Mouse (Mus musculus) ES-E14 (cell line): Measurements from ENCODE around the gene Baiap2l1. TPM values are rescaled to one million over a fixed set of nuclear protein-coding genes. Genes with fewer than 3 reads are reported as not detected.
"Not testable (repeated sequence)": the region's sequence is repeated elsewhere in the genome, so short reads cannot be mapped to it uniquely, and the experiment has no call there.

Source experiments
- DNase-seq: peaks from one replicate; pipeline ENCODE4 v3.0.0-alpha.2; 2013; ENCODE audit warnings: low read depth, low spot score
- H3K27ac ChIP-seq: 2 replicates; pipeline ENCODE4 v1.5.1; 2012; ENCODE audit warnings: low read depth, mild to moderate bottlenecking, low read length, moderate library complexity, mixed read lengths; ENCODE audit not compliant: poor library complexity, insufficient read depth, severe bottlenecking
- H3K36me3 ChIP-seq: 2 replicates; pipeline ENCODE4 v1.6.1; 2012; ENCODE audit warnings: mild to moderate bottlenecking, low read length, moderate library complexity, mixed read lengths; ENCODE audit not compliant: control insufficient read depth, poor library complexity, insufficient read depth, severe bottlenecking
- H3K4me1 ChIP-seq, 2 experiments: fragments of 150-350 bp in 1 of 2; sonication (generic) in 1 of 2; 2 replicates each; pipeline ENCODE4 v1.6.1; 2012; ENCODE audit warnings: low read length in 2 of 2, mild to moderate bottlenecking in 1 of 2, mixed read lengths in 1 of 2; ENCODE audit not compliant: control insufficient read depth in 2 of 2, insufficient read depth in 2 of 2, poor library complexity in 1 of 2
- H3K4me3 ChIP-seq, 2 experiments: fragments of 150-350 bp in 1 of 2; sonication (generic) in 1 of 2; 2 replicates each; pipeline ENCODE4 v1.5.1; 2012; ENCODE audit warnings: low read length in 2 of 2, low read depth in 1 of 2, mild to moderate bottlenecking in 1 of 2, mixed read lengths in 1 of 2; ENCODE audit not compliant: insufficient read depth in 1 of 2, poor library complexity in 1 of 2, severe bottlenecking in 1 of 2
- H3K9ac ChIP-seq: 2 replicates; pipeline ENCODE4 v1.6.1; 2012; ENCODE audit warnings: low read depth, mild to moderate bottlenecking, low read length, mixed read lengths; ENCODE audit not compliant: poor library complexity, insufficient read depth, severe bottlenecking
- H3K9me3 ChIP-seq: fragments of 150-350 bp; sonication (generic); 2 replicates; pipeline ENCODE4 v1.6.1; 2012; ENCODE audit warnings: low read depth, mild to moderate bottlenecking, low read length; ENCODE audit not compliant: control insufficient read depth, insufficient read depth
- CHD2 ChIP-seq: IDR thresholded peaks from 2 replicates; pipeline ENCODE4 v1.6.1; 2014; ENCODE audit warnings: mild to moderate bottlenecking, low read depth, low read length, inconsistent platforms
- HCFC1 ChIP-seq: IDR thresholded peaks from 2 replicates; pipeline ENCODE4 v1.6.1; 2012; ENCODE audit warnings: low read length, inconsistent platforms, borderline replicate concordance; ENCODE audit not compliant: insufficient read depth
- MAFK ChIP-seq: IDR thresholded peaks from 2 replicates; pipeline ENCODE4 v1.6.1; 2014; ENCODE audit warnings: mild to moderate bottlenecking, low read depth, low read length, inconsistent platforms; ENCODE audit not compliant: insufficient read depth
- ZC3H11A ChIP-seq: IDR thresholded peaks from 2 replicates; pipeline ENCODE4 v1.6.1; 2012; ENCODE audit warnings: low read depth, mild to moderate bottlenecking, inconsistent platforms, low read length, borderline replicate concordance
- ZNF384 ChIP-seq: IDR thresholded peaks from 2 replicates; pipeline ENCODE4 v1.6.1; 2012; ENCODE audit warnings: low read depth, low read length, inconsistent platforms
- in situ Hi-C, 2 experiments: fragments of 600-800 bp; cut with MboI; formaldehyde crosslinking; loops; one replicate each; pipeline ENCODE4 v1.15.1; 2025; ENCODE audit warnings: low sequenced_read_pairs in 2 of 2, inconsistent platforms in 1 of 2; ENCODE audit not compliant: unreplicated experiment in 2 of 2
- total RNA-seq: library from RNA; depleted of rRNA; stranded (reverse); fragments of 300-350 nt; gene quantifications from 2 replicates; pipeline ENCODE4 v1.2.3, GENCODE M21; 2012

Baiap2l1 gene
- total RNA-seq, 1 experiment, result 1.4 TPM

DNA sequence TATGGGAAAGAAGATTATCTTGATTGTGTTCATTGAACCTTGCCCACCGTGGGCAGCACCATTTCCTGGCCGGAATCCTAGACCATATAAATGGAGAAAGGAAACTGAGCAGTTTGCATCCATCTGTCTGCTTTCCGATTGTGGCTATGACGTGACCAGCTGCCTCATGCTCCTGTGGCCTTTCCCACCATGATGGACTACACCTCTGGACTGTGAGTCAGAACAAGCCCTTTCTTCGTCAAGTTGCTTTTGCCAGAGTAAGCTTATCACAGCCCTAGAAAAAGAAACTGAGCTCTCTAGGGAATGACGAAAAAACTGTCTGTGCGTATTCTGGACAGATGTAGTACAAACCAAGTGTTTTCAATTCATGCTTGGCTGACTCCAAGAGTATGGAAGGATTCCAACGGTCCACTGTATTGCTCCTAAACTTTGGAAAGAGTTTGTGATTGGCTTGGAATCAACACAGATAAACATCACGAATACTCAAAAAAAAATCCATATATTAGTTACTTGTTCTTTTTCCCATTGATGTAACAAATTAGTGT, 10.8 kb upstream of the Baiap2l1 start:
- DNase-seq, result no peak
- TF ChIP-seq MAFK (no peak), HCFC1 (no peak), ZNF384 (no peak), ZC3H11A (no peak), CHD2 (no peak)
- no peak overlapping the region for H3K9ac ChIP-seq
- no peaks in the 10 kb centered on the region for H3K9me3 ChIP-seq
- H3K4me3 ChIP-seq, result no peak overlapping the region
- peaks cover 1 to 7% of the 10 kb centered on the region in 2 experiments; a peak in 1 of 4 replicates for H3K4me1 ChIP-seq
- in situ Hi-C loops, result no loop called here
- H3K36me3 ChIP-seq, result no peaks in the 10 kb centered on the region
- no peak overlapping the region for H3K27ac ChIP-seq

GRCm38 (mm10) chr5:144366551-144366950, 8.6 kb upstream of the Baiap2l1 start:
- H3K4me3 ChIP-seq, H3K9me3 ChIP-seq, DNase-seq, H3K27ac ChIP-seq, H3K4me1 ChIP-seq, H3K36me3 ChIP-seq, H3K9ac ChIP-seq, in situ Hi-C loops: not testable (repeated sequence)

- TF ChIP-seq ZC3H11A (no peak), ZNF384 (no peak), HCFC1 (no peak), MAFK (0 out of 2 replicates have a peak, but pooled peaks have one; percentile 40), CHD2 (no peak)
- Histone ChIP-seq H3K4me1 (no peaks in the 10 kb centered on the region), H3K4me3 (no peak overlapping the region), H3K9ac (no peak overlapping the region), H3K9me3 (no peaks in the 10 kb centered on the region), H3K27ac (no peak overlapping the region), H3K36me3 (no peaks in the 10 kb centered on the region)
- in situ Hi-C loops, result no loop called here
- no peak for DNase-seq
Measured at GRCm38 (mm10) chr5:144364680-144365357, 6.9 kb upstream of the Baiap2l1 start.

GRCm38 (mm10) chr5:144360346-144360745, 2.4 kb upstream of the Baiap2l1 start:
- no peak overlapping the region for H3K4me3 ChIP-seq
- H3K27ac ChIP-seq, result no peak overlapping the region
- in situ Hi-C loops, result no loop called here
- no peaks in the 10 kb centered on the region for H3K36me3 ChIP-seq
- H3K9ac ChIP-seq, result no peak overlapping the region
- no peak for TF ChIP-seq ZNF384
- no peak for TF ChIP-seq ZC3H11A
- no peak for TF ChIP-seq CHD2
- TF ChIP-seq MAFK, result no peak
- no peak for TF ChIP-seq HCFC1
- no peak for DNase-seq
- no peaks in the 10 kb centered on the region for H3K9me3 ChIP-seq
- no peaks in the 10 kb centered on the region; a peak in 2 of 4 replicates for H3K4me1 ChIP-seq

DNA sequence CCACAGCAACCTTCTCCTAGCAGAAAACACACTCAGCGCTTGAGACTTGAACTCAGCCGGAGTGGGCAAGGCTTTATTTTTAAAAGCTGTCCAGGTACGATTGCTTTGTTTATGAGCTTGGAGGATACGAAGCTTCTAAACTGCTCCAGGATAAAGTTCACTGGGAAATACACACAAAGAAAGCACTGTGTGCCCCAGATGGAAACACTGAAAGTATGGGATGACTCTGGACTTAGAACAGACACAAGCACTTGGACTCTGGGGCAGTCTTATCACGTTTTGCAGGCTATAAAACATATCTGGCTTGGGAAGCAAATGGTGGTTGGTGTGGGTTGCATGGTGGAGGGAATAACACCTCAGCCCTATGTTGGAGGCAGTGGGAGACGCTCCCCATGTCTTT, 2.0 kb upstream of the Baiap2l1 start:
- in situ Hi-C loops, result no loop called here
- DNase-seq, result no peak
- TF ChIP-seq ZNF384 (no peak), MAFK (no peak), ZC3H11A (no peak), HCFC1 (no peak), CHD2 (no peak)

More for the DNA sequence above, 2.0 kb upstream of the Baiap2l1 start:
- no peak overlapping the region for H3K4me3 ChIP-seq
- H3K27ac ChIP-seq, result no peak overlapping the region
- H3K4me1 ChIP-seq, result no peaks in the 10 kb centered on the region; a peak in 2 of 4 replicates
- no peaks in the 10 kb centered on the region for H3K36me3 ChIP-seq
- H3K9ac ChIP-seq, result no peak overlapping the region
- H3K9me3 ChIP-seq, result no peaks in the 10 kb centered on the region
